Mouse (Mus musculus) small intestine, adult 2 months (tissue): ENCODE measurements around the gene Olfr464.

Experiments
- CTCF ChIP-seq: fragments of 200-500 bp; IDR thresholded peaks from 2 replicates; pipeline ENCODE4 v1.5.1; 2012; ENCODE audit warnings: low read depth, mild to moderate bottlenecking, control low read depth, inconsistent platforms, low read length, moderate library complexity, mixed read lengths; ENCODE audit not compliant: insufficient replicate concordance, insufficient read length; ENCODE audit errors: extremely low read depth
- POLR2A ChIP-seq: fragments of 200-500 bp; IDR thresholded peaks from 2 replicates; pipeline ENCODE4 v1.6.1; 2012; ENCODE audit warnings: low read depth, mild to moderate bottlenecking, control low read depth, inconsistent platforms, low read length, moderate library complexity

DNA sequence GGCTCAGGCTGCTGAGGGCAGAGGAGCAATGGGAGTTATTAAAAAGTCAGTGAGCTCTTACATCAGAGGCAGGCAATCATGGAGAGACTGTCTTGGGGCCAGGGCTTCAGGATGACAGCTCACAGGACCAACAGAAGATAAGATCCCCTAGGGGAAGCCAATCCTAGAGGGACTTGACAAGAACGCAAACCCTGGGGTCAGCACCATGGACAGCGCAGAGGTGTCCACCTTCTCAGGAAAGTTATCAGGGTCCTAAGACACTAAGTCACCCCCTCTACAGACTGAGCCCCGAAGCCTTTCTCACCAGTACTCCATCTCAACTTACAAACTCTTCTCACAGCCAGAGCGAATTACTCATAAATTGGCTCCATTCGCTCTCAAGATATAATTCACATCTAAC lies at the start of gene Olfr464:
- TF ChIP-seq CTCF (no peak), POLR2A (no peak)
